Mouse (Mus musculus) small intestine, adult 2 months (tissue): ENCODE results near the gene Rab22a. TPM values are rescaled to one million over a fixed set of nuclear protein-coding genes. Genes with fewer than 3 reads are reported as not detected.

ENCODE experiments used
- H3K27ac ChIP-seq: fragments of 200-500 bp; 2 replicates; pipeline ENCODE4 v1.5.1; 2012; ENCODE audit warnings: low read depth, low read length, control low read depth, inconsistent platforms; ENCODE audit not compliant: insufficient read depth
- H3K27me3 ChIP-seq: fragments of 200-500 bp; 2 replicates; pipeline ENCODE4 v1.6.1; 2012; ENCODE audit warnings: mild to moderate bottlenecking, moderate library complexity, low read length, inconsistent platforms; ENCODE audit not compliant: control insufficient read depth, insufficient read depth
- H3K36me3 ChIP-seq: fragments of 200-500 bp; 2 replicates; pipeline ENCODE4 v1.6.1; 2012; ENCODE audit warnings: mild to moderate bottlenecking, low read length, control low read depth, inconsistent platforms; ENCODE audit not compliant: control insufficient read depth, insufficient read depth
- H3K4me1 ChIP-seq: fragments of 200-500 bp; 2 replicates; pipeline ENCODE4 v1.6.1; 2012; ENCODE audit warnings: low read length, inconsistent platforms, mixed read lengths; ENCODE audit not compliant: control insufficient read depth, insufficient read depth, insufficient read length
- H3K4me3 ChIP-seq: fragments of 200-500 bp; 2 replicates; pipeline ENCODE4 v1.5.1; 2012; ENCODE audit warnings: low read depth, mild to moderate bottlenecking, control low read depth, inconsistent platforms, low read length, moderate library complexity
- CTCF ChIP-seq: fragments of 200-500 bp; IDR thresholded peaks from 2 replicates; pipeline ENCODE4 v1.5.1; 2012; ENCODE audit warnings: low read depth, mild to moderate bottlenecking, control low read depth, inconsistent platforms, low read length, moderate library complexity, mixed read lengths; ENCODE audit not compliant: insufficient replicate concordance, insufficient read length; ENCODE audit errors: extremely low read depth
- POLR2A ChIP-seq: fragments of 200-500 bp; IDR thresholded peaks from 2 replicates; pipeline ENCODE4 v1.6.1; 2012; ENCODE audit warnings: low read depth, mild to moderate bottlenecking, control low read depth, inconsistent platforms, low read length, moderate library complexity
- WGBS: fragments of 180-500 bp; shearing (Covaris S2); methylation state at CpG from one replicate; pipeline ENCODE4 v1.1.7; 2018; 5-methylcytosine and 5-hydroxymethylcytosine counted together
- polyA plus RNA-seq: library from polyadenylated mRNA; depleted of rRNA; stranded (reverse); fragments of >200 nt; gene quantifications from 2 replicates; pipeline ENCODE4 v1.2.3, GENCODE M21; 2012; rRNA removed

The Rab22a gene
- polyA plus RNA-seq, result 25.6 and 76.4 TPM in 2 replicates

- 1% methylated on average over 54 of the region's 55 CpGs for WGBS
- Histone ChIP-seq H3K36me3 (peaks cover 14% of the 10 kb centered on the region), H3K27ac (peak within 1 kb of the TSS; percentile 74), H3K4me1 (peaks cover 20% of the 10 kb centered on the region; the same call in 1 of the 2 replicates), H3K4me3 (peak within 1 kb of the TSS; percentile 96), H3K27me3 (no peaks in the 10 kb centered on the region)
- TF ChIP-seq POLR2A (peak; percentile 88), CTCF (no peak)
These were observed at the start of gene Rab22a for GRCm38 (mm10) chr2:173659057-173659925. Rab22a (plus strand) TSS chr2:173659760.

GRCm38 (mm10) chr2:173615378-173616081 lies 44.0 kb upstream of the Rab22a start:
- Histone ChIP-seq H3K4me1 (no peaks in the 10 kb centered on the region), H3K4me3 (no peak overlapping the region), H3K27me3 (no peaks in the 10 kb centered on the region), H3K36me3 (0 out of 2 replicates have a peak, but pooled peaks cover 3% of the 10 kb centered on the region), H3K27ac (no peak overlapping the region)
- WGBS, result 88% methylated on average over 11 of the region's 11 CpGs
- TF ChIP-seq POLR2A (no peak), CTCF (no peak)

- Histone ChIP-seq H3K36me3 (0 out of 2 replicates have a peak, but pooled peaks cover 3% of the 10 kb centered on the region), H3K4me3 (no peak overlapping the region), H3K4me1 (no peaks in the 10 kb centered on the region), H3K27me3 (no peaks in the 10 kb centered on the region), H3K27ac (no peak overlapping the region)
- 90% methylated on average over 7 of the region's 7 CpGs for WGBS
- no peak for TF ChIP-seq POLR2A
- TF ChIP-seq CTCF, result no peak
These were observed 43.4 kb upstream of the Rab22a start for GRCm38 (mm10) chr2:173616156-173616555.

GRCm38 (mm10) chr2:173619132-173619531 lies 40.4 kb upstream of the Rab22a start:
- Histone ChIP-seq H3K36me3 (0 out of 2 replicates have a peak, but pooled peaks cover 2% of the 10 kb centered on the region), H3K27me3 (no peaks in the 10 kb centered on the region), H3K4me1 (no peaks in the 10 kb centered on the region), H3K4me3 (no peak overlapping the region), H3K27ac (no peak overlapping the region)
- WGBS, result 87% methylated on average over 5 of the region's 5 CpGs
- TF ChIP-seq CTCF (no peak), POLR2A (no peak)

- TF ChIP-seq CTCF, result peak; percentile 33; the same call in 1 of the 2 replicates
- TF ChIP-seq POLR2A, result no peak
- Histone ChIP-seq H3K27ac (no peak overlapping the region), H3K4me3 (no peak overlapping the region), H3K27me3 (no peaks in the 10 kb centered on the region), H3K4me1 (no peaks in the 10 kb centered on the region), H3K36me3 (no peaks in the 10 kb centered on the region)
- 95% methylated on average over 4 of the region's 4 CpGs for WGBS
These were observed 38.9 kb upstream of the Rab22a start for GRCm38 (mm10) chr2:173620645-173621044.

- Histone ChIP-seq H3K4me3 (no peak overlapping the region), H3K27me3 (no peaks in the 10 kb centered on the region), H3K36me3 (no peaks in the 10 kb centered on the region), H3K27ac (no peak overlapping the region), H3K4me1 (no peaks in the 10 kb centered on the region)
- TF ChIP-seq CTCF (no peak), POLR2A (no peak)
- 73% methylated on average over 7 of the region's 7 CpGs for WGBS
These were observed 37.4 kb upstream of the Rab22a start for GRCm38 (mm10) chr2:173622173-173622601.

- H3K27me3 ChIP-seq, result no peaks in the 10 kb centered on the region
- TF ChIP-seq CTCF, result no peak
- no peak for TF ChIP-seq POLR2A
- H3K36me3 ChIP-seq, result no peaks in the 10 kb centered on the region
- no peak overlapping the region for H3K27ac ChIP-seq
- no peak overlapping the region for H3K4me3 ChIP-seq
- 74% methylated on average over 7 of the region's 7 CpGs for WGBS
- H3K4me1 ChIP-seq, result no peaks in the 10 kb centered on the region
These were observed 34.9 kb upstream of the Rab22a start for GRCm38 (mm10) chr2:173624667-173625066.
